Mouse (Mus musculus): ENCODE measurements around the gene Gm21103. TPM values are rescaled to one million over a fixed set of nuclear protein-coding genes. Genes with fewer than 3 reads are reported as not detected.
"Not testable (repeated sequence)": the region's sequence is repeated elsewhere in the genome, so short reads cannot be mapped to it uniquely, and the experiment has no call there.

Gene Gm21103
- total RNA-seq (2021), result not detected
- long read RNA-seq, experiment 1, result 0 reads
- long read RNA-seq, experiment 2, result 0 reads

GRCm38 (mm10) chr14:6304743-6305142 lies at the start of gene Gm21103:
Gene Gm21103 (minus strand): TSS chr14:6304843.
- H3K27ac ChIP-seq; intact Hi-C loops (cut with DNase I); H3K4me3 ChIP-seq; DNase-seq: not testable (repeated sequence)

DNA sequence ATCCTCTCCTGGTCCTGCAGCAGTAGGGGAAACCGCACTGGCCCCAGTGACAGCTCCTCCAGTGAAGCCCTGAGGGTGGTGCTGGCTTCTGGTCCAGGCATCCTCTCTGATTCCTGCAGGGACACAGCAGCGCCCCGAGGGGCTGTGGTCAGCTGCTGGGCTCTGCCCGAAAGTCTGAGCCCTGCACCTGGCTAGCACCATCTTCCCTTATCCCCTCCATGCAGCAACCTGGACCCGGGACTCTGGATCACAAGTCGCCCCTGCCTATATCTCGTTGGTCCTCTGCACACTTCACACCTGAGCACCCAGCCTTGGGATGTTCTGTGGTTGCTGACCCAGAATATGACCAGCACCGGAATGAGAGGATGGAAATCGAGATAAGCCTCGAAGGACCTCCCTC lies 38.9 kb upstream of the Gm21103 start, which contains the start of gene Gm3618:
Gm3618 (minus strand) TSS at position 101 of the 400 bp plus-strand sequence.
- DNase-seq; H3K4me3 ChIP-seq; intact Hi-C loops (cut with DNase I); H3K27ac ChIP-seq: not testable (repeated sequence)

DNA sequence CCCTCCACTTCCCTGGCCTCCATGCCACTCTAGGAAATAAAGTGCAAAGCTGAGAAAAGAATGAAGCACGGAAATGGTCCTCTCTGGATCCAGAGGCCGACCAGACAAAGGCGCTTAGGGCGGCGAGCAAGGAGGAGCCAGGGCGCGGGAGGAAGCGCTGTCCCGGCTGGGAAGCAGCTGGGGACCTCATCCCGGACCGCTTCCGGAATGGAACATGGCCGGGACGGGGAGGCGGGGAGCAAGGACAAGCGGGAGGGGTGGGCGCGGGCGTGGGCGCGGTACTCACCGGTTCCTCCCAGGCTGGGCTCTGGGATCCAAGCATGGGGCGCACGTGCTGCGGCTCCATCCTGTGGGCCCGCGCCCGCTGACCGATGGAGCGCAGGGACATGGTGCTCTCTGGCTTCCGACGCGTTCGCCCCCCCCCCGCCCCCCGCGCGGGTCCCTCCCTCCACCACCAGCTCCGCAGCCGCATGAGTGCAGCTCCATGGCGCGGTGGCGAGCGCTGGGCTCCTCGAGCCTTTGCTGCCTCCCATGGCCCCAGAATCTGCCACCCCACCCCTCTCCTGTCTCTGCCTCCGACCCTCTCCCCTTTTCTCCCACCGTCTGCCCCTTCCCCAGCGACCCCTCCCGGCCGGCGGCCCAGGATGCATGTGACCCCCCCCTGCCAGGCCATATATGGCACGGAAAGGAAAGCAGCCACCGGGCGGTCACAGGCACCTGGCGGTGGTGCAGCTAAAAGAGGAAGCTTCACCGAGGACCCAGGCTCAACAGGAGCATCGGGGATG lies 17.5 kb downstream of the Gm21103 start, which contains the start of gene Gm3411:
Gm3411 (minus strand) TSS at position 320 of the 785 bp plus-strand sequence.
- intact Hi-C loops (cut with DNase I), result not testable (repeated sequence)

More for the DNA sequence above, 17.5 kb downstream of the Gm21103 start, which contains the start of gene Gm3411:
- H3K27ac ChIP-seq, result peak within 1 kb of the TSS; percentile 75
- peak within 1 kb of the TSS; percentile 63 for H3K4me3 ChIP-seq
- DNase-seq, result peak; percentile 51

Other genes starting within 250 kb of the Gm21103 start
- not detected for gene Gm6337, start 246.6 kb downstream of the Gm21103 start, total RNA-seq (2021)
- gene Gm8206, start 210.9 kb downstream of the Gm21103 start, total RNA-seq (2021), result under 1 TPM in 1 of 2 experiments, not detected in 1; 0.53 TPM
- not detected for gene Gm3468, start 196.2 kb downstream of the Gm21103 start, total RNA-seq (2021)
- gene Gm3476, start 179.0 kb downstream of the Gm21103 start, total RNA-seq (2021), result not detected
- under 1 TPM in 1 of 2 experiments, not detected in 1; 0.14 TPM for gene Gm21560, start 85.6 kb downstream of the Gm21103 start, total RNA-seq (2021)
- not detected for gene Gm3411, start 17.6 kb downstream of the Gm21103 start, total RNA-seq (2021)
- not detected for gene Gm3618, start 38.8 kb upstream of the Gm21103 start, total RNA-seq (2021)
- gene Gm16440, start 85.5 kb upstream of the Gm21103 start, total RNA-seq (2021), result not detected
- under 1 TPM in 1 of 2 experiments, not detected in 1; 0.42 TPM for gene Gm3591, start 107.6 kb upstream of the Gm21103 start, total RNA-seq (2021)
- gene Gm3594, start 139.8 kb upstream of the Gm21103 start, total RNA-seq (2021), result not detected
- not detected for gene Gm8356, start 232.4 kb upstream of the Gm21103 start, total RNA-seq (2021)